Mouse (Mus musculus) lung, postnatal 0 days (tissue): Measurements from ENCODE around the gene Zfp831. TPM values are rescaled to one million over a fixed set of nuclear protein-coding genes. Genes with fewer than 3 reads are reported as not detected.

Source experiments
- ATAC-seq: fragments of 200-750 bp; cut with Nextera tagmentation; 2 replicates; pipeline ENCODE4 v1.8.0; 2017; ENCODE audit warnings: moderate library complexity
- DNase-seq: peaks from one replicate; pipeline ENCODE4 v3.0.0-alpha.2; 2016; ENCODE audit warnings: low spot score
- H3K27ac ChIP-seq: fragments of 300-500 bp; sonication (generic); 2 replicates; pipeline ENCODE4 v1.5.1; 2014; ENCODE audit warnings: antibody characterized with exemption, mild to moderate bottlenecking, low read length, mixed read lengths
- H3K27me3 ChIP-seq: fragments of 300-500 bp; sonication (generic); replicated peaks from 2 replicates; pipeline ENCODE4 v1.6.1; 2014; ENCODE audit warnings: low read length, mixed read lengths; ENCODE audit not compliant: insufficient read depth
- H3K36me3 ChIP-seq: fragments of 300-500 bp; sonication (generic); 2 replicates; pipeline ENCODE4 v1.6.1; 2014; ENCODE audit warnings: low read length, mixed read lengths; ENCODE audit not compliant: insufficient read depth
- H3K4me1 ChIP-seq: fragments of 300-500 bp; sonication (generic); 2 replicates; pipeline ENCODE4 v1.6.1; 2014; ENCODE audit warnings: antibody characterized with exemption, low read depth, low read length, mixed read lengths; ENCODE audit not compliant: insufficient read depth
- H3K4me2 ChIP-seq: fragments of 300-500 bp; sonication (generic); replicated peaks from 2 replicates; pipeline ENCODE4 v1.6.1; 2014; ENCODE audit warnings: low read depth, mild to moderate bottlenecking, low read length, moderate library complexity, mixed read lengths
- H3K4me3 ChIP-seq: fragments of 300-500 bp; sonication (generic); 2 replicates; pipeline ENCODE4 v1.5.1; 2014; ENCODE audit warnings: low read depth, low read length
- H3K9ac ChIP-seq: fragments of 300-500 bp; sonication (generic); replicated peaks from 2 replicates; pipeline ENCODE4 v1.6.1; 2014; ENCODE audit warnings: low read depth, mild to moderate bottlenecking
- H3K9me3 ChIP-seq: fragments of 300-500 bp; sonication (generic); 2 replicates; pipeline ENCODE4 v1.6.1; 2016; ENCODE audit warnings: low read length, mixed read lengths
- CTCF ChIP-seq: IDR thresholded peaks from 2 replicates; pipeline ENCODE4 v1.5.1; 2016; ENCODE audit warnings: antibody characterized with exemption, mild to moderate bottlenecking
- EP300 ChIP-seq: IDR thresholded peaks from 2 replicates; pipeline ENCODE4 v1.6.1; 2016; ENCODE audit warnings: antibody characterized with exemption, mild to moderate bottlenecking, control low read depth
- WGBS: fragments of 180-500 bp; shearing (Covaris S2); extraction: QIAGEN DNeasy Blood & Tissue Kit; methylation state at CpG from one replicate; pipeline ENCODE4 v1.1.7; 2014; 5-methylcytosine and 5-hydroxymethylcytosine counted together
- polyA plus RNA-seq: library from polyadenylated mRNA; unstranded; fragments of >200 nt; fragmentation: Nextera tagmentation; extraction: Ambion mirVana; gene quantifications from 2 replicates; pipeline ENCODE4 v1.2.1, GENCODE M21; 2015

Gene Zfp831
- polyA plus RNA-seq, 1 experiment from 2014 or later: not detected

GRCm38 (mm10) chr2:174627021-174627420 is 16.3 kb upstream of the Zfp831 start:
- H3K36me3 ChIP-seq: no peaks in the 10 kb centered on the region
- no peak overlapping the region for H3K27ac ChIP-seq
- 48% methylated on average over 8 of the region's 8 CpGs for WGBS
- no peaks in the 10 kb centered on the region for H3K9me3 ChIP-seq
- ATAC-seq (no peak), DNase-seq (no peak)
- no peak overlapping the region for H3K9ac ChIP-seq
- no peaks in the 10 kb centered on the region for H3K27me3 ChIP-seq
- H3K4me1 ChIP-seq: no peaks in the 10 kb centered on the region
- no peak for TF ChIP-seq EP300
- no peak for TF ChIP-seq CTCF
- H3K4me2 ChIP-seq: no peak overlapping the region
- no peak overlapping the region for H3K4me3 ChIP-seq

- no peak for DNase-seq
- no peak overlapping the region for H3K27ac ChIP-seq
- WGBS: 73% methylated on average over 6 of the region's 6 CpGs
- no peaks in the 10 kb centered on the region for H3K4me1 ChIP-seq
- no peak for ATAC-seq
- H3K4me2 ChIP-seq: no peak overlapping the region
- H3K27me3 ChIP-seq: no peaks in the 10 kb centered on the region
- no peak overlapping the region for H3K4me3 ChIP-seq
- H3K9me3 ChIP-seq: no peaks in the 10 kb centered on the region
- H3K9ac ChIP-seq: no peak overlapping the region
- no peaks in the 10 kb centered on the region for H3K36me3 ChIP-seq
- TF ChIP-seq CTCF (no peak), EP300 (no peak)
Observed at GRCm38 (mm10) chr2:174629299-174629850, 14.0 kb upstream of the Zfp831 start.

- TF ChIP-seq EP300 (no peak), CTCF (no peak)
- Histone ChIP-seq H3K4me1 (no peaks in the 10 kb centered on the region), H3K4me3 (no peak overlapping the region), H3K27ac (no peak overlapping the region), H3K9ac (no peak overlapping the region), H3K4me2 (no peak overlapping the region), H3K27me3 (no peaks in the 10 kb centered on the region), H3K9me3 (no peaks in the 10 kb centered on the region), H3K36me3 (no peaks in the 10 kb centered on the region)
- ATAC-seq: peak; percentile 50
- WGBS: 46% methylated on average over 1 of the region's 1 CpGs
- DNase-seq: peak; percentile 11
Observed at GRCm38 (mm10) chr2:174636750-174637149, 6.6 kb upstream of the Zfp831 start.

GRCm38 (mm10) chr2:174644975-174645374 is 1.6 kb downstream of the Zfp831 start:
- Histone ChIP-seq H3K27me3 (no peaks in the 10 kb centered on the region), H3K4me3 (no peak overlapping the region), H3K9ac (no peak overlapping the region), H3K9me3 (no peaks in the 10 kb centered on the region), H3K4me1 (no peaks in the 10 kb centered on the region), H3K36me3 (no peaks in the 10 kb centered on the region), H3K4me2 (no peak overlapping the region), H3K27ac (no peak overlapping the region)
- ATAC-seq (no peak), DNase-seq (no peak)
- TF ChIP-seq EP300 (no peak), CTCF (no peak)
- WGBS: 87% methylated on average over 10 of the region's 10 CpGs

- Histone ChIP-seq H3K9me3 (no peaks in the 10 kb centered on the region), H3K36me3 (no peaks in the 10 kb centered on the region)
Observed at GRCm38 (mm10) chr2:174652864-174653263, 9.5 kb downstream of the Zfp831 start.

GRCm38 (mm10) chr2:174655341-174655740 is 12.0 kb downstream of the Zfp831 start:
- ATAC-seq (peak; percentile 93), DNase-seq (peak; percentile 91)
- no peak overlapping the region for H3K4me2 ChIP-seq
- no peak overlapping the region for H3K4me3 ChIP-seq
- WGBS: 46% methylated on average over 5 of the region's 5 CpGs
- peaks cover 3% of the 10 kb centered on the region; the same call in 1 of the 2 replicates for H3K4me1 ChIP-seq
- TF ChIP-seq EP300 (peak; percentile 92), CTCF (no peak; the same call in 1 of the 2 replicates)
- peak overlapping the region; percentile 89 for H3K27ac ChIP-seq
- H3K9ac ChIP-seq: no peak overlapping the region
- no peaks in the 10 kb centered on the region for H3K36me3 ChIP-seq
- no peaks in the 10 kb centered on the region for H3K9me3 ChIP-seq
- no peaks in the 10 kb centered on the region for H3K27me3 ChIP-seq

More at GRCm38 (mm10) chr2:174652864-174653263, 9.5 kb downstream of the Zfp831 start:
- no peak for TF ChIP-seq CTCF
- TF ChIP-seq EP300: peak; percentile 99
- Histone ChIP-seq H3K4me3 (no peak overlapping the region), H3K9ac (no peak overlapping the region), H3K4me1 (peaks cover 3% of the 10 kb centered on the region; the same call in 1 of the 2 replicates), H3K4me2 (no peak overlapping the region), H3K27ac (peak overlapping the region; percentile 81), H3K27me3 (no peaks in the 10 kb centered on the region)
- 31% methylated on average over 4 of the region's 4 CpGs for WGBS
- peak; percentile 77 for ATAC-seq
- peak; percentile 83 for DNase-seq
